Mouse (Mus musculus) limb, embryonic 14.5 days (tissue): ENCODE results near the gene Tbcel. TPM values are rescaled to one million over a fixed set of nuclear protein-coding genes. Genes with fewer than 3 reads are reported as not detected.

Experiments used
- ATAC-seq: fragments of 200-750 bp; cut with Nextera tagmentation; 2 replicates; pipeline ENCODE4 v1.8.0; 2017; ENCODE audit warnings: low read depth, moderate number of reproducible peaks, moderate TSS enrichment; ENCODE audit not compliant: low FRiP score
- DNase-seq: peaks from one replicate; pipeline ENCODE4 v3.0.0-alpha.2; 2015; ENCODE audit warnings: low spot score
- H3K27ac ChIP-seq: fragments of 300-500 bp; sonication (generic); replicated peaks from 2 replicates; pipeline ENCODE4 v1.5.1; 2014; ENCODE audit warnings: low read depth, mild to moderate bottlenecking, low read length, moderate library complexity, mixed read lengths
- H3K27me3 ChIP-seq: fragments of 300-500 bp; sonication (generic); 2 replicates; pipeline ENCODE4 v1.6.1; 2014; ENCODE audit warnings: low read length, mixed read lengths; ENCODE audit not compliant: control insufficient read depth, insufficient read depth
- H3K36me3 ChIP-seq: fragments of 300-500 bp; sonication (generic); 2 replicates; pipeline ENCODE4 v1.6.1; 2014; ENCODE audit warnings: mild to moderate bottlenecking, low read length, moderate library complexity, mixed read lengths; ENCODE audit not compliant: control insufficient read depth, insufficient read depth
- H3K4me1 ChIP-seq: fragments of 300-500 bp; sonication (generic); 2 replicates; pipeline ENCODE4 v1.6.1; 2014; ENCODE audit warnings: antibody characterized with exemption, low read length, mixed read lengths; ENCODE audit not compliant: control insufficient read depth, insufficient read depth
- H3K4me2 ChIP-seq: fragments of 300-500 bp; sonication (generic); replicated peaks from 2 replicates; pipeline ENCODE4 v1.6.1; 2014; ENCODE audit warnings: low read depth, mild to moderate bottlenecking, low read length, moderate library complexity; ENCODE audit not compliant: severe bottlenecking
- H3K4me3 ChIP-seq: fragments of 300-500 bp; sonication (generic); replicated peaks from 2 replicates; pipeline ENCODE4 v1.5.1; 2014; ENCODE audit warnings: low read length
- H3K9ac ChIP-seq: fragments of 300-500 bp; sonication (generic); 2 replicates; pipeline ENCODE4 v1.6.1; 2014; ENCODE audit warnings: mild to moderate bottlenecking, low read depth, low read length, moderate library complexity; ENCODE audit not compliant: severe bottlenecking
- H3K9me3 ChIP-seq: fragments of 300-500 bp; sonication (generic); 2 replicates; pipeline ENCODE4 v1.6.1; 2016; ENCODE audit warnings: low read length; ENCODE audit not compliant: control insufficient read depth
- POLR2A ChIP-seq: fragments of 200-500 bp; IDR thresholded peaks from 2 replicates; pipeline ENCODE4 v1.8.0; 2012; ENCODE audit warnings: inconsistent platforms, mild to moderate bottlenecking, moderate library complexity, borderline replicate concordance; ENCODE audit not compliant: insufficient read depth, insufficient read length; ENCODE audit errors: extremely low read depth
- WGBS: fragments of 180-500 bp; shearing (Covaris S2); extraction: QIAGEN DNeasy Blood & Tissue Kit; methylation state at CpG from one replicate; pipeline ENCODE4 v1.1.7; 2014; 5-methylcytosine and 5-hydroxymethylcytosine counted together
- polyA plus RNA-seq, 2 experiments: library from polyadenylated mRNA; depleted of rRNA in 1 of 2; stranded (reverse) in 1 of 2; unstranded in 1 of 2; fragments of >200 nt; fragmentation: Nextera tagmentation in 1 of 2; extraction: Ambion mirVana in 1 of 2; gene quantifications; 2 replicates each; pipeline versions ENCODE4 v1.2.1 to v1.2.3; 2012 to 2014

Gene Tbcel
- polyA plus RNA-seq, 2 experiments = 5.3 to 14.2 TPM

DNA sequence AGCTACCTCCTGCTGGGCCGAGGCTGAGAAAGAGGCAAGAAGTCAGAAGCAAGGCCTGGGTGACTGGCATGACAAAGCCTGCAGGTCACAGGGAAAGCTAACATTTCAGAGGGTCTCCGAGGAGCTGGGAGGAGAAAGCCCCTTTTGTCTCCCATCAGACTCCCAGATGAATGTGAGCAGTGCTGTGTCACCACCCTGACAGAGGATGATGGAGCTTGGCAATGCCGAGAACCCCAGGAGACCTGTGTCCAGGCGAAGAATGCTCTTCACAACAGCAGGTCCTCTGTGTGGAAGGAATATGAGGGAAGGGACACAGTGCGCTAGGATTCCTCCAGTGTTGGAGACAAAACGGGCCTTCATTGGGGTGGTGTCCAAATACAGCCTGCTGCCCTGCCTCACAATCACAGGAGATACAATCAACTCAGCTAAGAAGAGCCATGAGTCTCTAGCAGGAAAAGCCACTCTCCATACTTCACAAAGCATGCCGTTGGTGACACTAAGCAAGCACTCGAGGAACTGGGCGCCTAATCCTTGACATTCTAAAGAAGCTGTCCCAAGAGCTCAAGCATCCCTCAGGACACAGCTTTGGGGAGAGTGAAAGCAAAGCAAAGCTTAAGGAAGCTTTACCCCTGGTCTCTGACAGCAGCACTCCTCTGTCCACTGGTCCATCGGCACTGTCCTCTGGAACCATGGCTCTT is 80.8 kb downstream of the Tbcel start:
- no peak for DNase-seq
- peaks cover 28% of the 10 kb centered on the region for H3K36me3 ChIP-seq

DNA sequence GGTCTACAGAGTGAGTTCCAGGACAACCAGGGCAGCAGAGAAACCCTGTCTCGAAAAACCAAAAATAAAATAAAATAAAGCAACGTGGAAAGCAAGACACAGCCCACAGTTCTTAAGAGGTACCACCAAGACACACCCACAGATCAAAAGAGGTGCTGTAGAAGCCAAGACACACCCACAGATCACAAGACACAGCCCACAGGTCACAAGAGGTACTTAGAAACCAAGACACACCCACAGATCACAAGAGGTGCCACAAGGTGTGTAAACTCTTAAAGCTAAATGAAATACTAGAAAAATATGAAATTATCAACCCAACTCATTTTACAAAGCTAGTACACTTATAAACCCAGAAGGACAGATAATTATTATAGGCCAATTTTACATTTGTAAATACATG is 84.0 kb downstream of the Tbcel start:
- Histone ChIP-seq H3K4me2 (no peak overlapping the region), H3K36me3 (peaks cover 23% of the 10 kb centered on the region), H3K27ac (no peak overlapping the region), H3K4me1 (no peaks in the 10 kb centered on the region), H3K9ac (no peak overlapping the region), H3K4me3 (no peak overlapping the region), H3K27me3 (no peaks in the 10 kb centered on the region), H3K9me3 (no peaks in the 10 kb centered on the region)
- 85% methylated on average over 2 of the region's 2 CpGs for WGBS
- ATAC-seq (no peak), DNase-seq (no peak)
- TF ChIP-seq POLR2A = no peak

More for the DNA sequence above, 80.8 kb downstream of the Tbcel start:
- no peak for TF ChIP-seq POLR2A
- no peaks in the 10 kb centered on the region for H3K9me3 ChIP-seq
- no peaks in the 10 kb centered on the region for H3K4me1 ChIP-seq
- H3K4me3 ChIP-seq = no peak overlapping the region
- no peak overlapping the region for H3K4me2 ChIP-seq
- H3K9ac ChIP-seq = no peak overlapping the region
- no peaks in the 10 kb centered on the region for H3K27me3 ChIP-seq
- H3K27ac ChIP-seq = no peak overlapping the region
- ATAC-seq = no peak
- WGBS = 79% methylated on average over 10 of the region's 10 CpGs

DNA sequence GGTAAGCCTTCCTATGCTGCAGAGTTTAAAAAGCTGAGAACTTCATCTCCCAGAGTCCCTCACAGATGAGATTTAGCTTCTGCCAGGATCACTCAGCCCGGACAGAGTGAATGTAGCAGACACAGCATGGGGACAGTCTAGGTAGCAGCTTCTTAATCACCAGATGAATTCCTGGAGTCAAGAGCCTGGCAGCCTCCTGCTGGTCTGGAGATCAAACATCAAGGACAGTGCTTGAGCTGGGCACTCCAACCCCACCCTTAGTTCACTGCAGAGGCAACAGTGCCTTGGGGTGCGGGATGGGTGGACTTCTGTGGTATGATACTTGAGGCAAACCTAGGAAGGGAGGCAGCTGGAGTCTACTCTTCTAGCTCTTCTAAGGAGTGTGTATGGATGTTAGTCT is 87.9 kb downstream of the Tbcel start:
- Histone ChIP-seq H3K4me1 (peaks cover 3% of the 10 kb centered on the region; the same call in 1 of the 2 replicates), H3K27me3 (no peaks in the 10 kb centered on the region), H3K9ac (no peak overlapping the region), H3K4me2 (no peak overlapping the region), H3K27ac (no peak overlapping the region), H3K36me3 (peaks cover 23% of the 10 kb centered on the region), H3K9me3 (no peaks in the 10 kb centered on the region), H3K4me3 (no peak overlapping the region)
- WGBS = 73% methylated on average over 2 of the region's 2 CpGs
- ATAC-seq (no peak), DNase-seq (no peak)
- TF ChIP-seq POLR2A = no peak

GRCm38 (mm10) chr9:42418786-42419185 is 88.8 kb downstream of the Tbcel start:
- no peak for TF ChIP-seq POLR2A
- no peak for ATAC-seq
- peaks cover 23% of the 10 kb centered on the region for H3K36me3 ChIP-seq

DNA sequence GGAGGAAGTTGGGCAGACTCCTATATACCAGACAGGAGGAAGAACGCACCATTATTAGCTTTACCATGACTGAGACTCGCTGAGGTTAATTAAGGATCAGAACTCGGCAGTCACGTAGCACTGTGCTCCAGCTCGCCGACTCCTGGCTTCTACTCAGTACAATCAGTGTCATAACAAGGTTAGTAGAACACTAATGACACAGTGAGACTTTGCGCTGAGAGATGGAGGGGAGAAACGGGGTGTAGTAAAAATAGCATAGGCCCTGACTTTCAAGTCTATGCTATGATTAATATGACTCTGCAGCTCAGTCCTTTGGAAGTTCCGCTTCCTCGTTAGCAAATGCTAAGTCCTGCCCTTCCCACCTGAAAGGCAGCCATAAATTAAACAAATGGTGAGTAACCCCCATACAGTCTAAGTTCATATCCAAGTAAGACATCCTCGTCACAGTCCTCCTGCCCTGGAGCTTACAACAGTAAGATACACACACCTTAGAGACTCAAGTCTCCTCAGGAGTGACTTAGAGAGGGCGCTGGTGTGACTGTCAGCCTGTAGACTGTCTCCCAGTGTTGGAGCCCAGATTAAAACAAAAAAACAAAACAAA is 90.2 kb downstream of the Tbcel start:
- H3K27ac ChIP-seq = no peak overlapping the region
- no peak overlapping the region for H3K4me3 ChIP-seq
- no peaks in the 10 kb centered on the region for H3K9me3 ChIP-seq
- H3K27me3 ChIP-seq = no peaks in the 10 kb centered on the region
- peaks cover 18% of the 10 kb centered on the region for H3K36me3 ChIP-seq
- H3K9ac ChIP-seq = no peak overlapping the region
- H3K4me1 ChIP-seq = peaks cover 3% of the 10 kb centered on the region; the same call in 1 of the 2 replicates
- no peak overlapping the region for H3K4me2 ChIP-seq
- DNase-seq (no peak), ATAC-seq (no peak)
- no peak for TF ChIP-seq POLR2A
- WGBS = 52% methylated on average over 12 of the region's 12 CpGs

More at GRCm38 (mm10) chr9:42418786-42419185, 88.8 kb downstream of the Tbcel start:
- 93% methylated on average over 5 of the region's 5 CpGs for WGBS
- no peak overlapping the region for H3K4me2 ChIP-seq
- H3K27ac ChIP-seq = no peak overlapping the region
- no peak for DNase-seq
- peaks cover 3% of the 10 kb centered on the region; the same call in 1 of the 2 replicates for H3K4me1 ChIP-seq
- no peaks in the 10 kb centered on the region for H3K9me3 ChIP-seq
- no peak overlapping the region for H3K4me3 ChIP-seq
- H3K9ac ChIP-seq = no peak overlapping the region
- H3K27me3 ChIP-seq = no peaks in the 10 kb centered on the region
